Mouse (Mus musculus) cerebellum, postnatal 14 days (tissue): ENCODE data around the gene Ercc4.
A peak's percentile ranks its signal among the peaks of the same experiment; 100 is the strongest.

Experiments used
- DNase-seq, 2 experiments: peaks; one replicate each; pipeline ENCODE4 v3.0.0; 2021; ENCODE audit warnings: mixed read lengths in 2 of 2

Gene Ercc4

GRCm38 (mm10) chr16:13147810-13148555 lies 38.5 kb downstream of the Ercc4 start:
- DNase-seq: no peak

GRCm38 (mm10) chr16:13149950-13150349 lies 40.5 kb downstream of the Ercc4 start:
- DNase-seq: no peak

- DNase-seq: no peak
These were observed 41.3 kb downstream of the Ercc4 start for GRCm38 (mm10) chr16:13150790-13151189.

- DNase-seq: no peak
These were observed 43.0 kb downstream of the Ercc4 start for GRCm38 (mm10) chr16:13152475-13152874.

- DNase-seq: no peak
These were observed 43.7 kb downstream of the Ercc4 start for GRCm38 (mm10) chr16:13153215-13153614.

- no peak for DNase-seq
These were observed 44.9 kb downstream of the Ercc4 start for GRCm38 (mm10) chr16:13154352-13154751.

- DNase-seq: no peak
These were observed 47.8 kb downstream of the Ercc4 start for GRCm38 (mm10) chr16:13157314-13157713.

GRCm38 (mm10) chr16:13158153-13158670 lies 48.7 kb downstream of the Ercc4 start:
- no peak for DNase-seq

GRCm38 (mm10) chr16:13158906-13159889 lies 49.7 kb downstream of the Ercc4 start:
- DNase-seq: peak; percentile 24 to 27

- DNase-seq: peak; percentile 95 to 97
These were observed 50.6 kb downstream of the Ercc4 start for GRCm38 (mm10) chr16:13159927-13160644.

- DNase-seq: no peak
These were observed 52.0 kb downstream of the Ercc4 start for GRCm38 (mm10) chr16:13161516-13161915.

- no peak for DNase-seq
These were observed 58.2 kb downstream of the Ercc4 start for GRCm38 (mm10) chr16:13167731-13168130.

GRCm38 (mm10) chr16:13173055-13173742 lies 63.7 kb downstream of the Ercc4 start:
- DNase-seq: no peak

- no peak for DNase-seq
These were observed 73.0 kb downstream of the Ercc4 start for GRCm38 (mm10) chr16:13182526-13182925.

GRCm38 (mm10) chr16:13183182-13183742 lies 73.8 kb downstream of the Ercc4 start:
- no peak for DNase-seq

- DNase-seq: no peak
These were observed 74.9 kb downstream of the Ercc4 start for GRCm38 (mm10) chr16:13184381-13184780.

GRCm38 (mm10) chr16:13189430-13190107 lies 80.1 kb downstream of the Ercc4 start:
- DNase-seq: no peak

- DNase-seq: no peak
These were observed 81.0 kb downstream of the Ercc4 start for GRCm38 (mm10) chr16:13190471-13190870.

- DNase-seq: no peak
These were observed 81.7 kb downstream of the Ercc4 start for GRCm38 (mm10) chr16:13191166-13191565.

GRCm38 (mm10) chr16:13193663-13194071 lies 84.2 kb downstream of the Ercc4 start:
- DNase-seq: no peak

GRCm38 (mm10) chr16:13194882-13195281 lies 85.4 kb downstream of the Ercc4 start:
- no peak for DNase-seq
